Mouse (Mus musculus) neural tube, embryonic 10.5 days (tissue): ENCODE results near the gene Hist1h2bq.

ENCODE experiments used
- DNase-seq: peaks from one replicate; pipeline ENCODE4 v3.0.0-alpha.2; 2017; ENCODE audit warnings: low spot score; ENCODE audit errors: extremely low spot score

Hist1h2bq gene

DNA sequence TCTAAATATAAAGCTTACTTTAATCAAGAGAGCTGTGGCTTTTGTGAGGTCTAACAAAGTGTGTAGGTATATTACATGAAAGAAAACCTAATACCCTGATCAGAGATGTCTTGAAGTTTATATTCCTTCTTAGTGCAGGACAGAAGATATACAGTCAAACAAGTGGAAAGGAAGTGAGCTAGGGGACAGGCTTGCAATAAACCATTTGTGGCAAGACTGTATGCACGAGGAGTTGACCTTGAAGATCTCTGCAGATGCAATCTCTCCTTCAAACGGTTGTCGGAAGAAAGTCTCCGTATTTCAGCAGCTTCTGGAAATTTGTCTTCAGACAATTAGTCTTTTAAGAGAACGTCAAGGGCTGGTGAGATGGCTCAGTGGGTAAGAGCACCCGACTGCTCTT, 20.1 kb downstream of the Hist1h2bq start:
- DNase-seq = no peak

DNA sequence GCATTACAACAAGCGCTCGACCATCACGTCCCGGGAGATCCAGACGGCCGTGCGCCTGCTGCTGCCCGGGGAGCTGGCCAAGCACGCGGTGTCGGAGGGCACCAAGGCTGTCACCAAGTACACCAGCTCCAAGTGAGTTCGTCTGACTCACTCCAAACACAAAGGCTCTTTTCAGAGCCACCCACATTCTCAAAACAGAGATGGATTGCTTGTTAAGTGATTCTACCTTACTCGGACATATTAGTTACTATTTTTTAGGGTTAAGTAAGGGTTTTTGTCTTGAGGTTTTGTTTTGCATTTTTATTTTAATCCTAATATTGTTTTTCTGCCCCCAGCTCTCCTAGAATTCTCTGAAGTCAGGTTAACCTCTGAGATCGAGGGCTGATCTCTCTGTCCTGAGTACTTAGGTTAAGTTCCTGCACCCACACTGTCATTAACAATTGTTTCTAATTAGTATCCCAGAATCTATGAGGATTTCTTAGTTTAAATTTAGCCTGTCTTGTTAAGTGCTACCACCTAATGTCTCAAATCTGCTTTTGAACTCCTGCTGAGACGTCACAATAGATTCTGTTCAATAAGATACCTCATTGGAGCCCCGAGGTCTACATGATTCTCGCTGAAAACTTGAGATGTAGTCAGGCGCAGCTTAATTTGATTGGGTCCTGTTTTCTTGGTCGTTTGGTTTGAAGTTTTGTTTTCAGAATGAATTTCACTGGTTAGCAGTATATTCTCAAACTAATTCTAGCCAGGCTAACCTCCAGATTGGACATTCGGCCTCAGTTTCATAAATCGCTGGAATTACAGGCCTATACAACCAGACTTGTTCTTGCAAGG, 22.0 kb downstream of the Hist1h2bq start:
- DNase-seq = no peak

DNA sequence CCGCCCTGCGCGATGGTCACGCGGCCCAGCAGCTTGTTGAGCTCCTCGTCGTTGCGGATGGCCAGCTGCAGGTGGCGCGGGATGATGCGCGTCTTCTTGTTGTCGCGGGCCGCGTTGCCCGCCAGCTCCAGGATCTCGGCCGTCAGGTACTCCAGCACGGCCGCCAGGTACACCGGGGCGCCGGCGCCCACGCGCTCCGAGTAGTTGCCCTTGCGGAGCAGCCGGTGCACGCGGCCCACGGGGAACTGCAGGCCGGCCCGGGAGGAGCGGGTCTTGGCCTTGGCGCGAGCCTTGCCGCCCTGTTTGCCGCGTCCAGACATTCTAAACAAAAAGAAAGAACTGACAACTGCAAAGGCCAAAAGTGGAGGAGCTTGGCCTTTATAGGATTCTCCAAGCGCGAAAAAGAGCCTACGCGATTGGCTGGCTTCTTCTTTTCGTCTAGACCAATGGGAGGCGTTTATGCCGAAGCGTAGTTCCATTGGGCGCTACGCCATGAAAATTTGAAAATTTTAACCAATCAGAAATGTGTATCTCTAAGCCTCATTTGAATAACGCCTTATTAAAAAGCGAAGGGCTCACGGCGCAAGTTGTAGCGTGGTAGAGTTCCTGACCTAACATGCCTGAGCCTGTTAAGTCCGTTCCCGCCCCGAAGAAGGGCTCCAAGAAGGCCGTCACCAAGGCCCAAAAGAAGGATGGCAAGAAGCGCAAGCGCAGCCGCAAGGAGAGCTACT, 22.9 kb downstream of the Hist1h2bq start, which contains the start of the genes Hist1h2an and Hist1h2bp:
TSS of gene Hist1h2an (minus strand) at position 320 of the 731 bp plus-strand sequence.
TSS of gene Hist1h2bp (plus strand) at position 563 of the 731 bp plus-strand sequence.
- DNase-seq = peak; percentile 87

DNA sequence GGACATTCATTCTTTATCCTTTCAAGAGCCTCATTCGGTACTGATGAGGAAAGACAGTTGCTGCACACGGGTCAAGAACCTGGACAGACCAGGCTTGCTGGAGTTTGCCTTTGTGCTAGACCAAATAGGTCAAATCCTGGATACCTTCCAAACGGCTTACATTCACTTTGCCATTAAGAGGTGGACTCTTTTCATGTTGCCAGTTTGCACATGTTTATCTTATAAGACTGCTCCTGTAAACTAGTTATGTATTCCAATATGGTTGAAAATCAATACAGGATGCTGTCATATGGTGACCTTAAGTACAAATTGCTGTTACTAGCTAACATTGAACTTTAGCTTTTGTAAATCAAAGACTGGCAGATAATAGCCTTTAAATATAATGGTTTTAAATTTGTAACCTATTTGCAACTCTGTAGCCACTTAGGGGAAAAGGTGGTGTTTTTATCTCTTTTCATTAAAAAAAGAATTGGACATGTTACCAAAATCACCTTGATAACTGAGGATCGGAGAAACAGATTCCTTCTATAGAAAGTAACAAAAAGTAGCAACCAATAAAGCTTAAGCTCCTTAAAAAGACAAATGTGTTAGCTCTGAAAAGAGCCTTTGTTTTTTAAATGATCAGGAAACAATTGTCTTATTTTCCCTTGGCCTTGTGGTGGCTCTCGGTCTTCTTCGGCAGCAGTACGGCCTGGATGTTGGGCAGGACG, 23.7 kb downstream of the Hist1h2bq start:
- DNase-seq = peak; percentile 44

DNA sequence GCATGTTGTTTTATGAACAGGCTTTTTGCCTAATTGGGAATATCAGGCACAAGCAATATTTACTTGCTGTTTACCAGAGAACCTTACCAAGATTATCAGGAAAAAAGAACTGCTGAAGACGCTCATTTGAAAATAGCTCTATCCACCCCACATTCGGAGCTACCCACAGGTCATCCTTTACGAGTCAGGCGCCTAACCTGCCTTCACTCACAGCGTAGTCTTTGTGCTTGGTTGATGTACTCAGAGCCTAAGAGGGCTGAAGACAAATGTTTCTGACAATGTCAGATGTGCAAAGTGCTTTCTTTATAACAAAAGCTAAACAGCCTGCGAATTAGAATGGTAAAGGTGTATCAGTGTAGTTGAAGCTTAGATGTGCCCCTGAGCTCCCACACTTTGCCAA, 25.7 kb downstream of the Hist1h2bq start:
- DNase-seq = no peak

DNA sequence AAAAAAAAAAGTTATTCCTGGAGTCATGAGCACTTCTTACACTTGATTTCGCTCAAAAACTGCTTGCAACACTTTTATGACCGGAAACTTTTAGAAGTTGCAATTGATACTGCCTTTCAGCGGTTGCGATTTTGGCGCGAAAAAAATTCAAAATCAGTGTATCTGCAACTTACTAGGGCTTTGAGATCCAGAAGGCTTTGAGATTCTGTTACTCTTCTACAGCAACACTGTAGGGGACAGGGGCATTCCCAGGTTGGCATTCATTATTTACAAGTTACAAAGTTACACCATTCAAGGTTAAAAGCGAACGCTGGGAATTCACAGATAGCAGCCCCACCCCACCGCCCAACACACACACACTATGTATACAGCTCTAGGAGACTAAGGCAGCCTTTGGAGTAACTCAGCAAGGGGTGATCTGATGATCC, 26.2 kb downstream of the Hist1h2bq start:
- peak; percentile 65 for DNase-seq

DNA sequence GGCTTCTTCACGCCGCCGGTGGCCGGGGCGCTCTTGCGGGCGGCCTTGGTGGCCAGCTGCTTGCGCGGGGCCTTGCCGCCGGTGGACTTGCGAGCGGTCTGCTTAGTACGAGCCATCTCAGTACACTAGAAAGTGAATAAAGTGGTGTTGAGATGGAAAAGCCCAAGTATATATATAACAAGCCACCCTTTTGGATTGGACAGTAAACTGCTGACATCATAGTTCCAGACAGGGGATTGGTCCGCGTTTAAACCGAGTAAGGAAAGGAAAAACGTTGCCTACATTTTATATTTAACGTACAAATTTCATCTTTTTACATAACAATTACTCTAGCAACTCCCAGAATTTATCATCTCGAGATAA, 26.8 kb downstream of the Hist1h2bq start, which contains the start of gene Hist1h3i:
TSS of gene Hist1h3i (minus strand) at position 116 of the 363 bp plus-strand sequence.
- DNase-seq = no peak

DNA sequence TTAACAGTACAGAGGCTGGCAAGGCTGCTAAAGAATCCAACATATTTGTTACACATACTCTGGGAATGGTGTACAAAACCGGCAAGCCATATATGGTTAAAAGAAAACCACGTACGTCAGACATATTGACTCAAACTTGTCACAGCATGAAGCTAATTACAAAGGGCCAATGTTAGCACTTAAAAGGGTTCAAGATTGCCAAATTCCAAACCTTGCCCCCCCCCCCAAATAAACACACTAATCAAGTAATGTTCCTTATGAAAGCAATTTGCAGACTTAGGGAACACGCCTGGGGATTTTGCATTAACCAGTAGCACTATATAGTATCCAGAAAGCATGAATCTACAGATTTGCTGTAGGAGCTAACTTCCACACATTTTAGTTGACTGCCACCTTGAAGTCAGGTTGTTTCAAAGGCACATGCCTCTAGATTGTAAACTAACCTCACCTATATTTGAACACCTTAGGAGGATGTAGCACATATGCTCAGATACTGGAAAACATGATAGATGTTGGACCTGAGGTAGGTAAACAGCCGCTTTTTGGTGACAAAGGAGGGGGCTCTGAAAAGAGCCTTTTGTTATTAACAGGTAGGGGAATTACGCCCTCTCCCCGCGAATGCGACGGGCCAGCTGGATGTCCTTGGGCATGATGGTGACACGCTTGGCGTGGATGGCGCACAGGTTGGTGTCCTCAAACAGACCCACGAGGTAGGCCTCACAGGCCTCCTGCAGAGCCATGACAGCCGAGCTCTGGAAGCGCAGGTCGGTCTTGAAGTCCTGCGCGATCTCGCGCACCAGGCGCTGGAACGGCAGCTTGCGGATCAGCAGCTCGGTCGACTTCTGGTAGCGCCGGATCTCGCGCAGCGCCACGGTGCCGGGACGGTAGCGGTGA, 27.4 kb downstream of the Hist1h2bq start:
- peak; percentile 47 for DNase-seq

DNA sequence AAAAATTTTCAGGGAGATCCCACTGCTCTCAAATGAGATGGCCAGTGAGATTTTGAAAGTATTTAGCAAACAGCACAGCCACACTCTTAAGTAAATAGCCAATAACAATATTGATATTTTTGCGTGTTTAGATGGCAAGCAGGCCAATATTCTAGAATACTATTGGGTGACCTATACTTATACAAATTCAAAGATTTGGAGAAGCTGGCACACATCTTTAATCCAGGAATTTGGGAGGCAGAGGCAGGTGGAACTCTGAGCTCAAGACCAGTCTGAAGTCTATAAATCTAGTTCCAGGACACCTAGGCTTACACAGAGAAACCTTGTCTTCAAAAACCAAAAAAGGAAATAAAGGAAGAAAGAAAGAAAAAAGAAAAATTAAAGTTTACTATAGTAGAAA, 28.4 kb downstream of the Hist1h2bq start:
- no peak for DNase-seq

DNA sequence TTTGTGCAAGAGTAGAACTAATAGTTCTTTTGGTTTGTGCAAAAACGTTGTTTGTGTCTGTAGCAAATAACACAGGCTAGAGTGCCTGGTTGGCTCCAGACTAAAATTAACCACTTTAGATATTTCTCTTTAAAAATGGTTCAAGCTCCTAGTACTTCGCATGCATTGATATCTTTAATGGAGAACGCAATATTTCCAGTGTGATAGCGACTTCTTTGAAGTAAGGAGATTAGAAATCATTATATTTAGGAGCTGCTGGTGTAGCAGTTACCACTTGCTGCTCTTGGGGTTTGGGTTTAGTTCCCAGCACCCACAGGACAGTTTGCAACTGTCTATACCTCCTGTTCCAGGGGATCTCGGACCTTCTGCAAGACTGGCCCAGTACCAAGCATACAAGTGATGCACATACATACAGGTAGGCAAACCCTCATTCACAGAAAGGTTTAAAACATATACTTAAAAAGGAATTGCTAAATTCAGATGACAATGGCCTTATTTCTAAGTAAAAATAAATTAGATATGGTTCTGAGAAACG, 28.9 kb downstream of the Hist1h2bq start:
- DNase-seq = no peak

DNA sequence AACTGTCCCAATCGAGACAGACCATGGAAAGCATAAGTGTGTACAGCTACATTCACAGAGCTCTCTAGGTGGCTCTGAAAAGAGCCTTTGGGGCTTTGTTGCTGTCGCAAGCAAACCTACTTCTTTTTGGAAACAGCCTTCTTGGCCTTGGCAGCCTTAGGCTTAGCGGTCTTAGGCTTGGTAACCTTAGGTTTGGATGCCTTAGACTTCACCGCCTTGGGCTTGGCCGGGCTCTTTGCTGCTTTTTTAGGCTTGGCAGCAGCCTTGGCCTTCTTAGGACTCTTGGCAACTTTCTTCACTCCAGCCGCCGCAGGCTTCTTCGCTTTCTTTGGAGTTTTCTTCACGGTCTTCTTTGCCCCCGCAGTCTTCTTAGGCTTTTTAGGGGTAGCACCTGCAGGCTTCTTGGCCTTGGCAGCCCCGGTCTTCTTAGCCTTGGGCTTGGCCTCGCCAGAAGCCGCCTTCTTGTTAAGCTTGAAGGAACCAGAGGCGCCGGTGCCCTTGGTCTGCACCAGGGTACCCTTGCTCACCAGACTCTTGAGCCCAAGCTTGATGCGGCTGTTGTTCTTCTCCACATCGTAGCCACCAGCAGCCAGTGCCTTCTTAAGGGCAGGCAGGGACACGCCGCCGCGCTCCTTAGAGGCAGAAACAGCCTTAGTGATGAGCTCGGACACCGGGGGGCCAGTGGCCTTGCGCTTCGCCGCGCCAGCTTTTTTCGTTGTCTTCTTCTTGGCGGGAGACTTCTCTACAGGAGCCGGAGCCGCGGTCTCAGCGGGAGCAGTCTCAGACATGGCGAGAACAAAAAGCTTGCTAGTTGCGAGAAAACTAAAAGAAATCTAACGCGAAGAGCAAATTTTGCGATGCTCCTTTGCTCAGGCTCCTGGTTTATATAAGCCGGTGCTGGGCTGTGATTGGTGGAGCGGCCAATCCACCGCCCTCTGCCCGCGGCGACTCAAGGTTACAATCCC, 29.9 kb downstream of the Hist1h2bq start, which contains the start of gene Hist1h1b:
TSS of gene Hist1h1b (minus strand) at position 859 of the 965 bp plus-strand sequence.
- peak; percentile 85 for DNase-seq

DNA sequence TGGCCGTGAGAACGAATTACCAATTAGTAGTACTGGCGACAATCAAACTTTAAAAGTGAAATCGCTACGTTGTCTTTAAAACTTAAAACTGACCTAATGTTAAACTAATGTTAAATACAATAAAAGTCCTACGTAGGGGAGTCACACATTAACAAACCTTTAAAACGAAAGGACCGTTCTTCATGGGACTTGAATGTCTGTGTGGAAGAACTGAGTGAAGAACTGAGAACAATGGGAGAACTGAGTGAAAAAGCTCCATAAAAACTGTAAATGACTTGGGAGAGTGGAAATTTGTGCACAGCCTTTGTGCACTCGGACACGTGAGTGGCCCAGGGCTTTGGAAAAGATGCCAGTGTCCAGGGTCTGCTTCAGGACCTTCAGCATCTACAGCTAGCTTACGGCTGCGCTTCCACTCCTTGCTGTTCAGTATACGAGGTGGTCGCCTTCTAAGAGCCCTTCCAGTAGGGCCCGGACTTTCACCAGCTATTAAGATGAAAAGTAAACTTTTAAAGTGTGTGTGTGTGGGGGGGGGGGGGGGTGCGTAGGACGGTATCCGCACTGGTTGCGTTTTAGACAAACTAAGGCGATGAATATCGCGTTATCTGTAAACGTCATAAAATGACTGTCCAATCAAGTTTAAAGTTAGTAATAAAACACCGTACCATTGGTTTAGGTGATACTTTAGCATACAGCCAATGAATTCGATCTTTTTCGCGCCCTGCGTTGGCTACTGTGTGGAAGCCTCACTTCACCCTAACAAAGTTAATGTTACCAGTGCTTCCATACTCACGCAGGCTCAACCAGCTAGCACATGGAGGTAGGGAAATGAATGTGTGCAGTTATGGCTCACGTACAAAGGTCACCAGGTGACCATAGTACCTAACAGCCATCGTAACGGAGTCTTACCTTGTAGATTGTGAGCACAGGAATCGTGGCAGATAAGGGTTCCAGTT, 30.9 kb downstream of the Hist1h2bq start:
- DNase-seq = peak; percentile 79
